Mouse (Mus musculus) lung, postnatal 14 days (tissue): ENCODE results near the gene Dhx34.
A peak's percentile ranks its signal among the peaks of the same experiment; 100 is the strongest.

Experiments used
- DNase-seq: peaks from one replicate; pipeline ENCODE4 v3.0.0; 2021

The Dhx34 gene

DNA sequence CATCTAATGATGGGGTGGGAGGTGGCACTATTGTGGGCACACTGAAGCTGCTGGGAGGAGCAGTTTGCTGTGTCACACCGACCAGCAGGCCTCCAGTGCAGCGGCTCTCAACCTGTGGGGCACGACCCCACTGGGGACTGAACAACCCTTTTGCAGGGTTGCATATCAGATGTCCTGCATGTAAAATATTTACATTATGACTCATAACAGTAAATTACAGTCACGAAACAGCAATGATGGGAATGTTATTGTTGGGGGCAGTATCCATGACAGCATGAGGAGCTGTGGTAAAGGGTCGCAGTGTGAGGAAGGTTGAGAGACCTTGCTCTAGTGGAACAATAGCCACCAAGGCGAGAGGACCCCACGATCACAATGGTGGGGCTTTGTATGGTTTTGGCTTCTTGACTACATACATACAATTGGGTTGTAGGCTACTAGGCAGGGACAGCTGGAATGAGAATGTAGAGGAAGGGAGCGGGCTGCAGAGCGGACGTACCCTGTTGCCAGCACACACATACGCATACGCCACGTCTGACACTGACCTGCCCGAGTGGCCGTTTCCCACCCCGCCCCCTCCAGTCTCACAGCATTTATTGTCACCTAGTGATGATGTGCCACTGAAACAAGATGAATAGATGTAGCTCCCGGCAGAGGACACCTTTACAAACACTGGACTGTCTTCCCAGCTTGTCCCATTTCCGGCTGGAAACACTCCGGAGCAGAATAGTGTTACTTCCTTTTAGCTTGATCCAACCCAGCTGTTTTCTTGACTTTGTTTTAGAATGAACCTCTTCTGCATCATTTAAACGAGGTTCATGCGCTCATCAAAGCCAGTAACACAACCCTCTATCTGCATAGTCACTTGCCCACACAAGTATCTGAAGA lies 12.8 kb downstream of the Dhx34 start:
- no peak for DNase-seq

- peak; percentile 25 for DNase-seq
Observed at GRCm38 (mm10) chr7:16207496-16207895, 14.3 kb downstream of the Dhx34 start.

GRCm38 (mm10) chr7:16207076-16207475 lies 14.8 kb downstream of the Dhx34 start:
- no peak for DNase-seq

- no peak for DNase-seq
Observed at GRCm38 (mm10) chr7:16204791-16205190, 17.0 kb downstream of the Dhx34 start.

- DNase-seq: no peak
Observed at GRCm38 (mm10) chr7:16203505-16203903, 18.3 kb downstream of the Dhx34 start.

GRCm38 (mm10) chr7:16202756-16203504 lies 18.9 kb downstream of the Dhx34 start:
- DNase-seq: no peak

GRCm38 (mm10) chr7:16201136-16201535 lies 20.7 kb downstream of the Dhx34 start:
- no peak for DNase-seq

- no peak for DNase-seq
Observed at GRCm38 (mm10) chr7:16198540-16198939, 23.3 kb downstream of the Dhx34 start.

GRCm38 (mm10) chr7:16197166-16197565 lies 24.7 kb downstream of the Dhx34 start:
- no peak for DNase-seq

- no peak for DNase-seq
Observed at GRCm38 (mm10) chr7:16196616-16197015, 25.2 kb downstream of the Dhx34 start.

DNA sequence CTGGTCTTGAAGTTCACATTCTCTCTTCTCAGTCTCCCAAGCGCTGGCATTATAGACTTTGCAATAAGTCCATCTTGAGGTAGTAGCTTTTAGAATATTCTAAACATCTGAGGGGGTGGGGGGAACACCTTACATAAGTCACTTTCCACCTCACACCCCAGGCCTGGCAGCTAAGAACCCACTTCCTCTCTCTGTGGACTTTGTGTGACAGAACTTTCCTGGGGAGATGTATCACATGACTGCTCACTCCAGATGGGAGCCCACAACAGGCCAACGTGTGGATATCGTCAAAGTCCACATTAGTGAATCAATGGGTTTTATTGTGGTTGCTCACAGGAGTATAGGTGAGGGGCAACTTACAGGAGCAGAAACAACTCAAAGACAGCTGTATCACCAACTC lies 28.1 kb downstream of the Dhx34 start:
- no peak for DNase-seq

DNA sequence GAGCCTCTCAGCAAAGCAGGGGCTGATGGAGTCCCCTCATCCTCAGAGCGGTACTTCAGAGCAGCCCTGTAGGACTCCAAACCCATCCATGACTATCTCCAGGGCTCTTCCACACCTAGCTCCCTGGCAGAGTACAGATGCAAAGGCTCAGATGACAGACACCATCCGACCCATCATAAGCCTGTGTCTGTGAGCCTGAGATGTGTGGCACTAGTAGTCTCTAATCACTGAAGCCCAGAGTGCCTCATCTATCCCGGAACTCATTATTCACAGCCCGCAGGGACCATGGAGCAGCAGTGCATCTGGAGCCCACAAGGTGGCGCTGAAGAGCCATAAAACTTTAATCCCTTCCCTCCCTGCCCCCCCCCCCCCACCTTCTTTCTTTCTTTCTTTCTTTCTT lies 29.5 kb downstream of the Dhx34 start:
- peak; percentile 83 for DNase-seq

DNA sequence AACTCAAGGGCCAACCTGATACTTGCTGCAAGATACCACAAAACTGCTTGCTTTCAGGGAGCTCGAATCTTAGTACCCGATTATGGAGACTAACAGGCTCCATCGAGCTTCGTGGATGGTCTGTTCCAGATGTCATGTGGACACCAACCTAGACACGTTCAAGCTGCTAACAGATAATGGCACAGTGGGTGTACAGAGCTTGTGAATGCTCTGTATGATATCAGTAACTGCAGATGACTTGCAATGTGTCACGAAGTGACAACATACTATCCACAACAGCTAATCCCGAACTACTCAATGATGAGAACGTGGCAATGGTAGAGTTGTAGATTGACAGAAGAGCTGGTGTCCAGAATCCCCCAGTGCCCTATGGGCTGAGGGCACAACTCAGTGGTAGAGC lies 34.3 kb downstream of the Dhx34 start:
- DNase-seq: no peak

- peak; percentile 74 for DNase-seq
Observed at GRCm38 (mm10) chr7:16183663-16184062, 38.2 kb downstream of the Dhx34 start.

GRCm38 (mm10) chr7:16178114-16178513 lies 43.7 kb downstream of the Dhx34 start:
- DNase-seq: no peak

GRCm38 (mm10) chr7:16175542-16175931 lies 46.3 kb downstream of the Dhx34 start:
- no peak for DNase-seq

GRCm38 (mm10) chr7:16174597-16175541 lies 47.0 kb downstream of the Dhx34 start, which contains the start of gene Meis3:
Gene Meis3, plus strand, starts transcription at chr7:16175090.
- peak; percentile 47 for DNase-seq

GRCm38 (mm10) chr7:16173146-16173545 lies 48.7 kb downstream of the Dhx34 start:
- DNase-seq: no peak

GRCm38 (mm10) chr7:16172586-16173140 lies 49.2 kb downstream of the Dhx34 start:
- no peak for DNase-seq

DNA sequence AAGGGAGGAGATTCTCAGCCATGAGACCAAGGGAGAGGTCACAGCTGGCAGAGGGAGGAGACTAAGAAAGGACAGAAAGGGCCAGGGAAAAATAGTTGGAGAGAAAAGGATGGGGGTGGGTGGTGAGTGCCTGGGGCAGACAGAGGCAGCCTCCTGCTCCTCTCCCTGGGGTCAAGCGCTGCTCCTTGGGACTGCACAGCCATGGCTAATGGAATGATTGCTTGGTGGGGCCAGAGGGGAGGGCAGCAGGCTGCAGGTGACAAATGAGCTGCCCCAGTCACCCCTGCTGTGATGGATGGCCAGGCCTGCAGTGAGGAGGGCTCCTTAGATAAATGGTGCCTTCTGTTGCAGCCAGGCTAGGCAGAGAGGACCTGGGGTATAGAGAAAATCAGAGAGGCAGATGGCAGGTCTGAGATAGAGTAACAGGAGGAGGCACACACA lies 49.7 kb downstream of the Dhx34 start:
- no peak for DNase-seq

- no peak for DNase-seq
Observed at GRCm38 (mm10) chr7:16162036-16162435, 59.8 kb downstream of the Dhx34 start.

- DNase-seq: no peak
Observed at GRCm38 (mm10) chr7:16161302-16161701, 60.5 kb downstream of the Dhx34 start.
